Mouse (Mus musculus): Measurements from ENCODE around the gene Ryk. TPM values are rescaled to one million over a fixed set of nuclear protein-coding genes. Genes with fewer than 3 reads are reported as not detected.
A peak's percentile ranks its signal among the peaks of the same experiment; 100 is the strongest.

Ryk gene
- total and polyA plus RNA-seq, 2 experiments from 2014 or later = 8.8 to 66.1 TPM

GRCm38 (mm10) chr9:102843577-102843976 lies 8.9 kb downstream of the Ryk start:
- TF ChIP-seq EP300 (IDR thresholded peaks at IDR 0.05; ENCODE audit: low read depth) (no peak), CTCF (IDR thresholded peaks at IDR 0.05; ENCODE audit: low read depth) (no peak)
- WGBS = 20% methylated on average over 4 of the region's 4 CpGs
- peak overlapping the region; percentile 26; the same call in 1 of the 2 replicates for H3K27ac ChIP-seq (ENCODE audit: low read depth)
- peaks cover 74% of the 10 kb centered on the region for H3K4me1 ChIP-seq (ENCODE audit: control insufficient read depth, insufficient read depth)
- no peaks in the 10 kb centered on the region for H3K36me3 ChIP-seq (replicated peaks; ENCODE audit: control insufficient read depth, insufficient read depth, low read length)
- no peaks in the 10 kb centered on the region for H3K9me3 ChIP-seq (replicated peaks; ENCODE audit: control insufficient read depth, low read length)
- no peak overlapping the region for H3K4me3 ChIP-seq (ENCODE audit: low read depth, low read length)
- no peaks in the 10 kb centered on the region for H3K27me3 ChIP-seq (ENCODE audit: control insufficient read depth, insufficient read depth, low read length)
- 0 out of 2 replicates have a peak, but pooled peaks have one; percentile 11 for ATAC-seq (ENCODE audit: insufficient read depth, low read depth)
- no peak overlapping the region for H3K9ac ChIP-seq (replicated peaks; ENCODE audit: low read depth, low read length)
- H3K4me2 ChIP-seq (ENCODE audit: low read depth, low read length) = no peak overlapping the region
- DNase-seq (ENCODE audit: low spot score) = no peak

GRCm38 (mm10) chr9:102845851-102846250 lies 11.1 kb downstream of the Ryk start:
- Histone ChIP-seq H3K4me1 (ENCODE audit: control insufficient read depth, insufficient read depth) (peaks cover 65% of the 10 kb centered on the region), H3K9me3 (replicated peaks; ENCODE audit: control insufficient read depth, low read length) (no peaks in the 10 kb centered on the region), H3K4me2 (ENCODE audit: low read depth, low read length) (no peak overlapping the region), H3K4me3 (ENCODE audit: low read depth, low read length) (no peak overlapping the region), H3K9ac (replicated peaks; ENCODE audit: low read depth, low read length) (no peak overlapping the region), H3K36me3 (replicated peaks; ENCODE audit: control insufficient read depth, insufficient read depth, low read length) (no peaks in the 10 kb centered on the region), H3K27me3 (ENCODE audit: control insufficient read depth, insufficient read depth, low read length) (no peaks in the 10 kb centered on the region), H3K27ac (ENCODE audit: low read depth) (no peak overlapping the region; the same call in 1 of the 2 replicates)
- no peak for TF ChIP-seq CTCF (IDR thresholded peaks at IDR 0.05; ENCODE audit: low read depth)
- no peak for TF ChIP-seq EP300 (IDR thresholded peaks at IDR 0.05; ENCODE audit: low read depth)
- 74% methylated on average over 6 of the region's 6 CpGs for WGBS
- DNase-seq (ENCODE audit: low spot score) (no peak), ATAC-seq (ENCODE audit: insufficient read depth, low read depth) (no peak)

- Histone ChIP-seq H3K9ac (replicated peaks; ENCODE audit: low read depth, low read length) (no peak overlapping the region), H3K27me3 (ENCODE audit: control insufficient read depth, insufficient read depth, low read length) (no peaks in the 10 kb centered on the region), H3K27ac (ENCODE audit: low read depth) (no peak overlapping the region), H3K4me1 (ENCODE audit: control insufficient read depth, insufficient read depth) (peaks cover 60% of the 10 kb centered on the region), H3K4me2 (ENCODE audit: low read depth, low read length) (no peak overlapping the region), H3K4me3 (ENCODE audit: low read depth, low read length) (no peak overlapping the region), H3K36me3 (replicated peaks; ENCODE audit: control insufficient read depth, insufficient read depth, low read length) (no peaks in the 10 kb centered on the region), H3K9me3 (replicated peaks; ENCODE audit: control insufficient read depth, low read length) (no peaks in the 10 kb centered on the region)
- DNase-seq (ENCODE audit: low spot score) (no peak), ATAC-seq (ENCODE audit: insufficient read depth, low read depth) (no peak)
- no peak for TF ChIP-seq CTCF (IDR thresholded peaks at IDR 0.05; ENCODE audit: low read depth)
- 92% methylated on average over 5 of the region's 5 CpGs for WGBS
These were observed 11.6 kb downstream of the Ryk start for GRCm38 (mm10) chr9:102846348-102846747.

- Histone ChIP-seq H3K4me2 (ENCODE audit: low read depth, low read length) (no peak overlapping the region), H3K9ac (replicated peaks; ENCODE audit: low read depth, low read length) (no peak overlapping the region), H3K36me3 (replicated peaks; ENCODE audit: control insufficient read depth, insufficient read depth, low read length) (0 out of 2 replicates have a peak, but pooled peaks cover 5% of the 10 kb centered on the region), H3K9me3 (replicated peaks; ENCODE audit: control insufficient read depth, low read length) (no peaks in the 10 kb centered on the region), H3K27me3 (ENCODE audit: control insufficient read depth, insufficient read depth, low read length) (no peaks in the 10 kb centered on the region), H3K27ac (ENCODE audit: low read depth) (no peak overlapping the region), H3K4me3 (ENCODE audit: low read depth, low read length) (no peak overlapping the region), H3K4me1 (ENCODE audit: control insufficient read depth, insufficient read depth) (peaks cover 13% of the 10 kb centered on the region)
- TF ChIP-seq CTCF (IDR thresholded peaks at IDR 0.05; ENCODE audit: low read depth) (no peak), EP300 (IDR thresholded peaks at IDR 0.05; ENCODE audit: low read depth) (no peak)
- 85% methylated on average over 13 of the region's 13 CpGs for WGBS
- no peak for ATAC-seq (ENCODE audit: insufficient read depth, low read depth)
- no peak for DNase-seq (ENCODE audit: low spot score)
These were observed 17.6 kb downstream of the Ryk start for GRCm38 (mm10) chr9:102852076-102853022.

GRCm38 (mm10) chr9:102857856-102858255 lies 23.1 kb downstream of the Ryk start:
- no peak overlapping the region for H3K4me2 ChIP-seq (ENCODE audit: low read depth, low read length)
- H3K36me3 ChIP-seq (replicated peaks; ENCODE audit: control insufficient read depth, insufficient read depth, low read length) = peaks cover 5% of the 10 kb centered on the region; the same call in 1 of the 2 replicates
- H3K27ac ChIP-seq (ENCODE audit: low read depth) = no peak overlapping the region
- ATAC-seq (ENCODE audit: insufficient read depth, low read depth) = no peak
- no peak overlapping the region for H3K4me3 ChIP-seq (ENCODE audit: low read depth, low read length)
- no peak for DNase-seq (ENCODE audit: low spot score)
- H3K9me3 ChIP-seq (replicated peaks; ENCODE audit: control insufficient read depth, low read length) = no peaks in the 10 kb centered on the region
- peaks cover 16% of the 10 kb centered on the region for H3K4me1 ChIP-seq (ENCODE audit: control insufficient read depth, insufficient read depth)
- TF ChIP-seq EP300 (IDR thresholded peaks at IDR 0.05; ENCODE audit: low read depth) = no peak
- WGBS = 99% methylated on average over 2 of the region's 2 CpGs
- no peak overlapping the region for H3K9ac ChIP-seq (replicated peaks; ENCODE audit: low read depth, low read length)
- H3K27me3 ChIP-seq (ENCODE audit: control insufficient read depth, insufficient read depth, low read length) = no peaks in the 10 kb centered on the region

Data from heart, postnatal 0 days (tissue).